Mouse (Mus musculus) macrophage (primary cell): ENCODE results near the gene Gm19684. TPM values are rescaled to one million over a fixed set of nuclear protein-coding genes. Genes with fewer than 3 reads are reported as not detected.
"Not testable (repeated sequence)": the region's sequence is repeated elsewhere in the genome, so short reads cannot be mapped to it uniquely, and the experiment has no call there.

Source experiments
- H3K27ac ChIP-seq: fragments of 350-480 bp; formaldehyde crosslinking; 2 replicates; pipeline ENCODE4 v1.9.0; 2021
- H3K36me3 ChIP-seq: fragments of 350-480 bp; formaldehyde crosslinking; 2 replicates; pipeline ENCODE4 v1.9.0; 2021; ENCODE audit errors: inconsistent target
- H3K4me3 ChIP-seq: fragments of 350-480 bp; formaldehyde crosslinking; 2 replicates; pipeline ENCODE4 v1.9.0; 2021; ENCODE audit errors: inconsistent target
- H3K79me2 ChIP-seq: fragments of 350-480 bp; formaldehyde crosslinking; 2 replicates; pipeline ENCODE4 v1.9.0; 2021; ENCODE audit errors: inconsistent target
- WGBS: methylation state at CpG from one replicate; pipeline ENCODE4 v1.1.7; 2026; ENCODE audit warnings: inconsistent platforms; ENCODE audit not compliant: missing documents; 5-methylcytosine and 5-hydroxymethylcytosine counted together
- polyA plus RNA-seq: library from polyadenylated mRNA; stranded (reverse); fragments of 250-400 nt; gene quantifications from 3 replicates; pipeline ENCODE4 v1.2.4, GENCODE M21; 2018; ENCODE audit warnings: inconsistent platforms

Gm19684 gene
- polyA plus RNA-seq, 1 experiment from 2014 or later: 0.22 TPM

GRCm38 (mm10) chr17:36151200-36151599, 29.7 kb downstream of the Gm19684 start:
- H3K36me3 ChIP-seq, H3K27ac ChIP-seq, H3K79me2 ChIP-seq, H3K4me3 ChIP-seq: not testable (repeated sequence)
- 23% methylated on average over 1 of the region's 4 CpGs for WGBS

GRCm38 (mm10) chr17:36154271-36155149, 33.0 kb downstream of the Gm19684 start:
- no peak overlapping the region for H3K27ac ChIP-seq
- no peaks in the 10 kb centered on the region for H3K79me2 ChIP-seq
- WGBS: 30% methylated on average over 3 of the region's 3 CpGs
- no peak overlapping the region for H3K4me3 ChIP-seq
- H3K36me3 ChIP-seq: no peaks in the 10 kb centered on the region

DNA sequence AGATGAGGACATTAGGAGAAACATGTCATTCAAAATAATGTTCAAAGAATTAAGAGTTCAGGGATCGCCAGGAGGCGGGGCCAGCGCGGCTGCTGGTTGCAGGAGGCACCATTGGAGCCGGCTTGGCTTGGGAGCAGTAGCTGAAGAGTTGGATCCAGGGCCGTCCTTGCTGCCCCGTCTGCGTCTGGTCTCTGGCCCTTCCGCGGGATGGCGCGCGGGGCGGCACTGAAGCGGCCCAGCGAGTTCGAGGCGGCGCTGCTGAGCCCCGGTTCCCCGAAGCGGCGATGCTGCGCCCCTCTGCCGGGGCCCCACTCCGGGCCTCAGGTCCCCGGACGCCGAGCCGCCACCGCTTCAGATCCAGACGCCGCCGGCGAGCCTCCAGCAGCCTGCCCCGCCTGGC, 36.3 kb downstream of the Gm19684 start:
- WGBS: 3% methylated on average over 36 of the region's 36 CpGs
- H3K4me3 ChIP-seq, H3K79me2 ChIP-seq, H3K27ac ChIP-seq, H3K36me3 ChIP-seq: not testable (repeated sequence)

GRCm38 (mm10) chr17:36158264-36158663, 36.8 kb downstream of the Gm19684 start:
- H3K79me2 ChIP-seq, H3K36me3 ChIP-seq, H3K27ac ChIP-seq, H3K4me3 ChIP-seq: not testable (repeated sequence)
- 16% methylated on average over 11 of the region's 11 CpGs for WGBS

DNA sequence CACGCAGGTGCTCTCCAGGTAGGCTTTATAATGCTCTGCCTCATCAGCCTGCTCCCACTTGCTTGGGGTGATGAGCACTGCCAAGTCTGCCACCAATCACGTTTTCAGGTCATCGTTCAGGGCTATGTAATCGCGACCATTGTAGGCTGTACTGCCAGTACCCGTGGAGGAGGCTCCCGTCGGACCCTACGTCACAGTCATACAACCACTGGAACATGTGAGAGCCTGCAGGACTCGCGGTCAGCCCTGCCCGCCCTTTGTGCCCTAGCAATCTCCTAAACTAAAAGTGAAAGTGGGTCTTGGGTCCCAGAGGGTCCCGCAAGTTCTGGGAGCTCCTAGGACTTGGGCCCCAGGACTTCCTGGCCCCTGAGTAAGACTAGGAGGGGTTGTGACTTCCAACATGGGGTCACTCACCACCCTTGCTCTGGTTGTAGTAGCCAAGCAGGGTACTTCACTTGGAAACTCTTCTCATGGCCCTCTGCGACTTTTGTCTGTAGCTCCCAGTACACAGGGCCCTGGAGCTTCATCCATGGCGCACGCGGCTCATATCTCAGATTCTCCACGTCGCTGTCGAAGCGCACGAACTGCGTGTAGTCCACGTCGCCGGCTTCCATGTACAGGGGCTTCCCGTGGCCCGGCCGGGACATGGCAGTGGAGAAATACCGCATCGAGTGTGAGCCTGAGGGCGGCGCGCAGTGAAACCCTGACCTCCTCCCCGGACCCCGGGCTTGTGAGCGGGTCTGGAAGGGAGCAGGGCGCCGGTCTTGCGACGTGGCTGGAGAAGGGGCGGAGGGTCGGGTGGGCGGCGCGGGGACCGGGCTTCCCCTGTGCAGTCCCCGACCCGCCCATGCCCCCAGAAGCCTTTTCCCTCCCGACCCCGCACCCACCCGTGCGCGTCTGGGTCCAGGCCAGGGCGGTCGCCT, 39.9 kb downstream of the Gm19684 start:
- no peaks in the 10 kb centered on the region for H3K79me2 ChIP-seq
- H3K27ac ChIP-seq: no peak overlapping the region
- 4% methylated on average over 56 of the region's 56 CpGs for WGBS
- no peak overlapping the region for H3K4me3 ChIP-seq
- no peaks in the 10 kb centered on the region for H3K36me3 ChIP-seq

- H3K27ac ChIP-seq, H3K79me2 ChIP-seq, H3K36me3 ChIP-seq, H3K4me3 ChIP-seq: not testable (repeated sequence)
- WGBS: 53% methylated on average over 2 of the region's 2 CpGs
Observed at GRCm38 (mm10) chr17:36166901-36167300, 45.4 kb downstream of the Gm19684 start.

GRCm38 (mm10) chr17:36167306-36168038, 46.0 kb downstream of the Gm19684 start:
- Histone ChIP-seq H3K4me3 (peak overlapping the region; percentile 23; the same call in 1 of the 2 replicates), H3K36me3 (no peaks in the 10 kb centered on the region), H3K79me2 (no peaks in the 10 kb centered on the region), H3K27ac (no peak overlapping the region)
- WGBS: 5% methylated on average over 35 of the region's 51 CpGs

DNA sequence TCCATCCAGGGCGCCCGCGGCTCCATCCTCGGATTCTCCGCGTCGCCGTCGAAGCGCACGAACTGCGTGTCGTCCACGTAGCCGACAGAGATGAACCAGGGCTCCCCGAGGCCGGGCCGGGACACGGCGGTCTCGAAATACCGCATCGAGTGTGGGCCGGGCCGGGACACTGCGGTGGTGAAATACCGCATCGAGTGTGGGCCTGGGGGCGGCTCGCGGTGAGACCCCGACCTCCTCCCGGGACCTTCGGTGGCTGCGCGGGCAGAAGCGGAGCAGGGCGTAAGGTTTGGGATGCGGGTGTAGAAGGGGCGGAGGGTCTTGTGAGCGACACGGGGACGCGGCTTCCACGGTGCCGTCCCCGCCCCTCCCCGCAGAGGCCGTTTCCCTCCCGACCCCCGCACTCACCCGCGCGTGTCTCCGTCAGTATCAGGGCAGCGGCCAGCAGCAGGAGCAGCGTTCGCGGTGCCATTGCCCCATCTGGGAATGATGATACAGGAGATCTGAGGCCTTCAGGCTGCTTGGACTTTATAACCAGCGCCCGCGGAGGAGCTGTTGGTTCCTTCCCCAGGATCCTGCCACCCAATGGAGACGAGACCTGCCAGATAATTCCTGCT, 46.7 kb downstream of the Gm19684 start, which contains the start of gene Gm8909:
Gene Gm8909 (minus strand): TSS at position 499 of the 614 bp plus-strand sequence.
- WGBS: 1% methylated on average over 44 of the region's 63 CpGs
- Histone ChIP-seq H3K79me2 (no peaks in the 10 kb centered on the region), H3K4me3 (peak within 1 kb of the TSS; percentile 23; the same call in 1 of the 2 replicates), H3K36me3 (no peaks in the 10 kb centered on the region), H3K27ac (no peak within 1 kb of the TSS)

GRCm38 (mm10) chr17:36169094-36169493, 47.6 kb downstream of the Gm19684 start:
- H3K36me3 ChIP-seq, H3K79me2 ChIP-seq, H3K4me3 ChIP-seq, H3K27ac ChIP-seq: not testable (repeated sequence)
- no CpG with 5 or more reads among the region's 1 CpGs for WGBS

GRCm38 (mm10) chr17:36169753-36170152, 48.3 kb downstream of the Gm19684 start:
- H3K36me3 ChIP-seq: no peaks in the 10 kb centered on the region
- no peak overlapping the region for H3K4me3 ChIP-seq
- H3K27ac ChIP-seq: no peak overlapping the region
- H3K79me2 ChIP-seq: no peaks in the 10 kb centered on the region

GRCm38 (mm10) chr17:36170287-36170814, 48.9 kb downstream of the Gm19684 start:
- Histone ChIP-seq H3K4me3 (no peak overlapping the region), H3K36me3 (no peaks in the 10 kb centered on the region), H3K79me2 (no peaks in the 10 kb centered on the region), H3K27ac (no peak overlapping the region)
- WGBS: 67% methylated on average over 1 of the region's 1 CpGs

DNA sequence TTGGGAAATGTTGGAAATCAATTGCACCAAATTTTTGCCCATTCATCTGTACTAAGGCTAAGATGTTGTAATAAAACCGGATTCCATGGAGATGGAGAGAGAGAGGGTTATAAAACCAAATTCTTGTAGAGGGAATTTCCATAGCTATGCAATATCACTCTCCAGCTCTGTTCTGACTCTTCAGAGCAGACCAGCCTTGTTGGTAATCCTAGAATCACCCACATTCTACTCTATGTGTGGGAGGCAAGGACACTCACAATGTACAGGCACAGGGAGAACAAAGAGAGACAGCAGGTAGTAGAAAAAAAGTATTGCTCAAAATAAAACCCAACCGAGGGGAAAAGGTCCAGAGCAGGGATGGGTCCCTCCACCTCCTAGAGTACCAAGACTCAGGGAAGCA, 54.7 kb downstream of the Gm19684 start:
- not testable (repeated sequence) for H3K4me3 ChIP-seq, H3K27ac ChIP-seq, H3K36me3 ChIP-seq, H3K79me2 ChIP-seq
- no CpG with 5 or more reads among the region's 2 CpGs for whole genome bisulfite sequencing

GRCm38 (mm10) chr17:36178938-36179337, 57.5 kb downstream of the Gm19684 start:
- H3K27ac ChIP-seq, H3K4me3 ChIP-seq, H3K36me3 ChIP-seq, H3K79me2 ChIP-seq: not testable (repeated sequence)
- under 1% methylated on average over 40 of the region's 40 CpGs for WGBS
